In genomic region chr13:21160657-21161590, GRCm38 (mm10) we compare ENCODE assay signal across 8 mouse cellular contexts. TPM values are rescaled to one million over a fixed set of nuclear protein-coding genes. Genes with fewer than 3 reads are reported as not detected.
DNase-seq lines count a peak whose midpoint lies in the region; ATAC-seq lines count a peak whose summit lies in the region.

No protein-coding gene starts in this region.

- ATAC-seq in hindbrain, embryonic 12.5 days (ENCODE audit: low FRiP score) = peak; percentile 88

- H3K36me3 ChIP-seq in hindbrain, embryonic 12.5 days = no peaks in the 10 kb centered on the region

- H3K4me1 ChIP-seq in hindbrain, embryonic 12.5 days = 0 out of 2 replicates have a peak, but pooled peaks cover 9% of the 10 kb centered on the region

- H3K4me3 ChIP-seq in hindbrain, embryonic 12.5 days = peak overlapping the region; percentile 60

- WGBS in hindbrain, embryonic 12.5 days = under 1% methylated on average over 32 of the region's 32 CpGs

- DNase-seq in Muller cell, postnatal 12 days (ENCODE audit: inconsistent ontology term) = peak; percentile 89
- peak; percentile 86 for DNase-seq in cerebellum, adult 9-11 months
- peak; percentile 74 to 89 for DNase-seq in frontal cortex, postnatal 10 days (ENCODE audit: low spot score in 2 of 2)
- peak; percentile 99 for DNase-seq in layer of hippocampus, postnatal 25 days (ENCODE audit: extremely low spot score in 1 of 2, low spot score in 1 of 2)
- peak; percentile 95 for DNase-seq in lung, postnatal 14 days
- peak; percentile 91 for DNase-seq in ovary, postnatal 36 days (ENCODE audit: low spot score)
- peak; percentile 92 for DNase-seq in thymus, postnatal 25 days

- H3K27ac ChIP-seq in hindbrain, embryonic 12.5 days = no peak overlapping the region

- peak overlapping the region; percentile 78 for H3K4me2 ChIP-seq in hindbrain, embryonic 12.5 days (replicated peaks)

- H3K9me3 ChIP-seq in hindbrain, embryonic 12.5 days (replicated peaks) = no peaks in the 10 kb centered on the region

- peak overlapping the region; percentile 48; the same call in 1 of the 2 replicates for H3K9ac ChIP-seq in hindbrain, embryonic 12.5 days

- no peaks in the 10 kb centered on the region; the same call in 1 of the 2 replicates for H3K27me3 ChIP-seq in hindbrain, embryonic 12.5 days

RNA-seq across cellular contexts. Expression of gene Olfr1368, which starts 15.3 kb away (rescaled TPM):
- not detected in 2 replicates for polyA plus RNA-seq in hindbrain, embryonic 12.5 days (2016; fragmentation: Nextera tagmentation; extraction: Ambion mirVana)
- total RNA-seq in layer of hippocampus, postnatal 25 days (2021) = not detected

RNA-seq across cellular contexts. Expression of gene Trim27, which starts 18.3 kb away (rescaled TPM):
- polyA plus RNA-seq in hindbrain, embryonic 12.5 days (2016; fragmentation: Nextera tagmentation; extraction: Ambion mirVana) = 127 and 130 TPM in 2 replicates
- 10 to 100 TPM; 37.8 to 42.2 TPM for total RNA-seq in layer of hippocampus, postnatal 25 days (2021)

RNA-seq across cellular contexts. Expression of gene Olfr263, which starts 31.5 kb away (rescaled TPM):
- polyA plus RNA-seq in hindbrain, embryonic 12.5 days (2016; fragmentation: Nextera tagmentation; extraction: Ambion mirVana) = not detected in 2 replicates
- total RNA-seq in layer of hippocampus, postnatal 25 days (2021) = not detected

RNA-seq across cellular contexts. Expression of gene Olfr1369-ps1, which starts 49.6 kb away (rescaled TPM):
- 0.05 TPM in 1 of 2 replicates, not detected in the other for polyA plus RNA-seq in hindbrain, embryonic 12.5 days (2016; fragmentation: Nextera tagmentation; extraction: Ambion mirVana)
- total RNA-seq in layer of hippocampus, postnatal 25 days (2021) = not detected
